Mouse (Mus musculus) B cell, adult (primary cell): Measurements from ENCODE around the gene Olfr259. TPM values are rescaled to one million over a fixed set of nuclear protein-coding genes. Genes with fewer than 3 reads are reported as not detected.

Source experiments
- total RNA-seq: library from RNA; stranded (reverse); gene quantifications from 4 replicates; pipeline ENCODE4 v1.2.4, GENCODE M21; 2023; ENCODE audit not compliant: inconsistent age

Olfr259 gene
- total RNA-seq: not detected in 4 replicates

DNA sequence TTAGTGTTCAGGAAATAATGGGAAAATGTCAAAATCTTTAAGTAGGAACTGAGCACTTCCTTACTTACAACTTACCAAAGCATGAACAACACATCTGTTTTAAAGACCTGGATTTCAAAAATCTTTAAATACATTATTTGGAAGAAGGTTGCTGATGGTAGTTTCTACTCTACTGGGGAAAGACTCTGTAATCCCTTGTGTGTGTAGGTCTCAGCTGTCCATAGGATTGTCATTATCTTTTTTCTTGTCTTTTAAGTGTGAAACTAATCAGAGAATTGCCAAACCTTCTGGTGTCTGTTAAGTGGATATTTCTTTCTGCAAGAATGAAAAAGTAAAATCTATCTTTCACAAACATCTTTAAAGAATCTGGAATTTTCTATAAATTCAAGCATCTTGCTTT is at the start of gene Olfr259:
Gene Olfr259 (minus strand): TSS at position 101 of the 400 bp plus-strand sequence.

GRCm38 (mm10) chr2:87152524-87152923 is 38.2 kb upstream of the Olfr259 start, which contains the start of gene Olfr1111:
TSS of gene Olfr1111 (minus strand) at chr2:87152624.

GRCm38 (mm10) chr2:87140200-87140599 is 25.8 kb upstream of the Olfr259 start, which contains the start of gene Olfr1110:
TSS of gene Olfr1110 (minus strand) at chr2:87140300.

GRCm38 (mm10) chr2:87095908-87096307 is 18.5 kb downstream of the Olfr259 start, which contains the start of gene Olfr1109:
TSS of gene Olfr1109 (minus strand) at chr2:87096008.

DNA sequence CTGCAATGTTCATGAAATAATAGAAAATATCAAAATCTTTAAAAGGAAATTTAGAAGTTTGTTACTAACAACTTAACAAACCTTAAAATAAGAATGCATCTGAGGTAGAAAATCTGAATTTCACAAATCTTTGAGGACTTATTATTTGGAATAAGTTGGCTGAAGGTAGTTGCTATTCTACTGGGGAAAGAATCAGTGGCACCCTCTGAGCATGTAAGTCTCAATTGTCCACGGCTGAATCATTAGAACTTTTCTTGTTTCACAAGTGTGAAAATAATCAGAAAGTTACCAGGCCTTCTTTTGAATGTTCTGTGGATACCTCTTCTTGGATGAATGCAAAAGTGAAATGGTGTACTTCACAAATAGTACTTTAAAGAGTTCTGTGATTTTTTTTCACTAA is 38.6 kb downstream of the Olfr259 start, which contains the start of gene Olfr1107:
Gene Olfr1107 (minus strand): TSS at position 101 of the 400 bp plus-strand sequence.

Other genes starting within 250 kb of the Olfr259 start
- not detected in 4 replicates for gene Gm13723, start 239.8 kb downstream of the Olfr259 start, total RNA-seq
- not detected in 4 replicates for gene Olfr1097, start 222.4 kb downstream of the Olfr259 start, total RNA-seq
- gene Olfr1098, start 190.0 kb downstream of the Olfr259 start, total RNA-seq: not detected in 4 replicates
- not detected in 4 replicates for gene Olfr1099, start 153.9 kb downstream of the Olfr259 start, total RNA-seq
- not detected in 4 replicates for gene Olfr1100, start 134.6 kb downstream of the Olfr259 start, total RNA-seq
- gene Olfr1101, start 123.3 kb downstream of the Olfr259 start, total RNA-seq: not detected in 4 replicates
- not detected in 4 replicates for gene Olfr1102, start 116.2 kb downstream of the Olfr259 start, total RNA-seq
- gene Olfr1104, start 87.5 kb downstream of the Olfr259 start, total RNA-seq: not detected in 4 replicates
- not detected in 4 replicates for gene Olfr1105, start 78.0 kb downstream of the Olfr259 start, total RNA-seq
- gene Olfr1106, start 62.3 kb downstream of the Olfr259 start, total RNA-seq: not detected in 4 replicates
- gene Olfr1107, start 38.8 kb downstream of the Olfr259 start, total RNA-seq: not detected in 4 replicates
- not detected in 4 replicates for gene Olfr1109, start 18.6 kb downstream of the Olfr259 start, total RNA-seq
- not detected in 4 replicates for gene Olfr1110, start 25.7 kb upstream of the Olfr259 start, total RNA-seq
- not detected in 4 replicates for gene Olfr1111, start 38.1 kb upstream of the Olfr259 start, total RNA-seq
- not detected in 4 replicates for gene Olfr1112, start 73.2 kb upstream of the Olfr259 start, total RNA-seq
- gene Olfr1113, start 94.4 kb upstream of the Olfr259 start, total RNA-seq: not detected in 4 replicates
- gene Olfr1115, start 133.4 kb upstream of the Olfr259 start, total RNA-seq: not detected in 4 replicates
- not detected in 4 replicates for gene Olfr1116, start 153.0 kb upstream of the Olfr259 start, total RNA-seq
- not detected in 4 replicates for gene Olfr1118, start 193.0 kb upstream of the Olfr259 start, total RNA-seq
- not detected in 4 replicates for gene Olfr1120, start 240.2 kb upstream of the Olfr259 start, total RNA-seq